Mouse (Mus musculus): ENCODE measurements around the gene Dcbld2.

DNA sequence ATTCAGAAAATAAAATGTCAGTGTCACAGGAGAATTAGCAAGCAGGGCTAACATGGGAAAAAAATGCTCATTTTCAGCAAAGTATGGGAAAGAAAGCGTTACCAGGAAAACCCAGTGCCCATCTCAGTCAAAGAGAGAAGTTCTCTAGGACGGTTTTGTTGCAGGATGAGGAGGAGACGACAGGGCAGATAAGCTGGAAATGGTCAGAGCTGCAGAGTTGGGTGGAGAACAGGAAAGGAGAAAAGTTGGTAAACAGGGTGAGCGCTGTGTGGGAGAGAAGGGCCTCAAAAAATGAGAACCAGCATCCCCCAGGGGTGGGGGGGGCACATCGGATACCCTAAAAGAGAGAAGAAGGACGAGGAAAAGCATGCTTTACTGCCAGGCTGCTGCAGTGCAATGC, 48.7 kb downstream of the Dcbld2 start:
- TF ChIP-seq POLR2A (IDR thresholded peaks at IDR 0.05; ENCODE audit: control insufficient read depth, extremely low read depth, insufficient read depth, low read length, poor library complexity) (no peak), CTCF (IDR thresholded peaks at IDR 0.05; ENCODE audit: borderline replicate concordance, control insufficient read depth, extremely low read depth, insufficient read depth, low read length, poor library complexity) (no peak)

Data from thymus, adult 2 months (tissue).